Mouse (Mus musculus): Measurements from ENCODE around the gene Fhdc1. TPM values are rescaled to one million over a fixed set of nuclear protein-coding genes. Genes with fewer than 3 reads are reported as not detected.

Fhdc1 gene
- polyA plus RNA-seq, 1 experiment from 2014 or later = 6.1 TPM

DNA sequence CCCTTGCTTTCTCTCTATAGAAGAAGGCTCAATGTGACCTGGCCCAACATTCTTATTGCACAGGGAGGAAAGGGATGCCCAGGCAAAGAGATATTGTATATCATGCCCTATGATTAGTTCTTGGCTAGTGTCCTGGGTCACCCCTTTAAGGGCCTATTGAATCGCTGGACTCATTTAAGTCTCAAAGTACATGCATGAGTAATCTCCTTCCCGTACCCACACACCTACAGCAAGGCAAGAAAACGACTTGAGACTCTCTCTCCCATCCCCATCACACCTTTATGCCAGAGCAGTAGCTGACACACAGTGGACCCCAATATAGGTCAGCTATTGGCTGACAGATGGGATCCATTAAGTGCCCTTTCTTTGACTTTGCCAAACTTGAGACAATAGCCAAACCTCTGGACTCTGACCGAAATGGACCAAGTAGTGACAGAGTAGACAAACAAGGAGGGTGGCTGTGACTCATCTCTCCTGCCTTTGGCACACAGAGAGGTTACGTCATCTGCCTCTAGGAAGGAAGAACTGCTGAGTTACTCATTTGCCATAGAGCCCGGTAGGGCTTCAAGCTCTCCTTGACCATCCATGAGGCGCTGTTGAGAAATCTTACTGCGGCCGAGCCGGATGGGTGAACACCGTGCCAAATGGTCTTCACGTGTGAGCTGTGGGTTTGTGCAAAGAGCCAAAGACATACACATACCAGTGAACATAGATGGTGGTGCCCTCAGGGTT is 51.1 kb downstream of the Fhdc1 start:
- H3K36me3 ChIP-seq (replicated peaks; ENCODE audit: control insufficient read depth, insufficient read depth) = no peaks in the 10 kb centered on the region
- no peaks in the 10 kb centered on the region for H3K9me3 ChIP-seq (ENCODE audit: control insufficient read depth, low read length)
- H3K27ac ChIP-seq = no peak overlapping the region
- H3K9ac ChIP-seq = no peak overlapping the region
- H3K4me2 ChIP-seq (replicated peaks) = no peak overlapping the region
- ATAC-seq (ENCODE audit: low FRiP score) (no peak), DNase-seq (ENCODE audit: low spot score) (no peak)
- peaks cover 6% of the 10 kb centered on the region; the same call in 1 of the 2 replicates for H3K4me1 ChIP-seq (replicated peaks; ENCODE audit: control insufficient read depth, insufficient read depth, low read length)
- H3K27me3 ChIP-seq (ENCODE audit: control insufficient read depth, insufficient read depth, low read length) = no peaks in the 10 kb centered on the region
- WGBS = 92% methylated on average over 12 of the region's 12 CpGs
- H3K4me3 ChIP-seq (replicated peaks; ENCODE audit: low read length) = no peak overlapping the region

DNA sequence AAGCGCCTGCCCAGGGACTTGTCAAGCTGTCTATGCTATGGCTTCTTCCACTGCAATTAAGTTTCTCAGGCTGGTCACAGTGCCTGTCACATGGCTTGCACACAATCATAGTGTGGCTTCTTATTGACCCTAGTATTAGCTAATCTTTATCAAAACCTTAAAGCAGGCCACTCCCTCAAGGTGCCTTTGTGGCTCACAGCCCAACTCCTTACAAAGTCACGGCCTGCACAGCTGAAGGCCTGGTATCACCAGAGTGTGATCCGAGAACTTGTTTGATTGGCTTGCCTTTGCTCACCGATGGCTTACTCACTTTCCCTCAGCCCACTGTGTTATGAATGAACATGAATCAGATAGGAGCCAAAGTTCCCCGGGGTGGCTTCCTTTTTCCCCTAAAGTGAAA is 52.5 kb downstream of the Fhdc1 start:
- DNase-seq (ENCODE audit: low spot score) = no peak
- H3K4me2 ChIP-seq (replicated peaks) = no peak overlapping the region

DNA sequence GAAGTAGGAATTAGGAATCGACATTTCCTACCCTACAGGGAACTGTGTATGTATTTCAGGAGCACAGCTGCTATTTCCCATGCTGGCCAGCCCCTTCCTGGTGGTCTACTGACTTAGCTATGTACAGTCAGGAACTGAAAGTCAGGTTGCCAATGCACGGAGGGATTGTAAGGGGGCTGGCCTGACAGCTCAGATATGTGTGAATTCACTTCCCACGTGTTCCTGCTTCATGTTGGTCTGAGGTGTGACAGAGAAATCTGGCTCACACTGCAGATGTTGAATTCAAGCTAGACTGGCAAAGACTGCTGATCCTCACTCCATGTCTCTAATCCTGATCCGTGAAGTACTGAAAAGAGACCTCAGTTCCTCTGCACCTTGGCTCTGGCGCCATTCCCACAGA is 57.9 kb downstream of the Fhdc1 start:
- ATAC-seq (ENCODE audit: low FRiP score) = no peak
- H3K27ac ChIP-seq = no peak overlapping the region

More for the DNA sequence above, 52.5 kb downstream of the Fhdc1 start:
- Histone ChIP-seq H3K36me3 (replicated peaks; ENCODE audit: control insufficient read depth, insufficient read depth) (no peaks in the 10 kb centered on the region), H3K9ac (no peak overlapping the region), H3K27me3 (ENCODE audit: control insufficient read depth, insufficient read depth, low read length) (no peaks in the 10 kb centered on the region), H3K9me3 (ENCODE audit: control insufficient read depth, low read length) (no peaks in the 10 kb centered on the region), H3K4me3 (replicated peaks; ENCODE audit: low read length) (no peak overlapping the region), H3K27ac (no peak overlapping the region), H3K4me1 (replicated peaks; ENCODE audit: control insufficient read depth, insufficient read depth, low read length) (0 out of 2 replicates have a peak, but pooled peaks cover 1% of the 10 kb centered on the region)
- no peak for ATAC-seq (ENCODE audit: low FRiP score)
- WGBS = 87% methylated on average over 5 of the region's 5 CpGs

DNA sequence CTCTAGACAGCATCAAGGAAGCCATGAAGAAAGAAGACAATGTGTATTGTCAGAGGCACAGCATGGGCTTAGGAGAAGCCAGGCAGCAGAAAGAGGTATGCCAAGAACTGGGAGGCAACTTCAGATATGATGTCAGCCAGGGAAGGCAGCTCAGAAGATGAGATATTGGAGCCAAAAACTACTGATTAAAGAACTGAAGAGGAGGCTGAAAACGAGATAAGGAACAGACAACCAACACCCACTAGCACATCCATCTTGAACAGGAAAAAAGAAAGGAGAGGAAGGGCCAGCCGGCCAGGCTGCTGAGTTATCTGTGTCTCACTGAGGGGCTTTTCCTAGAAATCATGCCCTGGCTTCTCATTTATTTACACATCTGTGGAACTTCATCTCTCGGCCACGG is 66.4 kb downstream of the Fhdc1 start:
- H3K36me3 ChIP-seq (replicated peaks; ENCODE audit: control insufficient read depth, insufficient read depth) = no peaks in the 10 kb centered on the region
- no peak for DNase-seq (ENCODE audit: low spot score)
- no peaks in the 10 kb centered on the region for H3K4me1 ChIP-seq (replicated peaks; ENCODE audit: control insufficient read depth, insufficient read depth, low read length)
- H3K4me3 ChIP-seq (replicated peaks; ENCODE audit: low read length) = no peak overlapping the region
- no peak overlapping the region for H3K9ac ChIP-seq
- no peaks in the 10 kb centered on the region for H3K27me3 ChIP-seq (ENCODE audit: control insufficient read depth, insufficient read depth, low read length)
- ATAC-seq (ENCODE audit: low FRiP score) = no peak
- 69% methylated on average over 4 of the region's 4 CpGs for WGBS
- no peaks in the 10 kb centered on the region for H3K9me3 ChIP-seq (ENCODE audit: control insufficient read depth, low read length)
- no peak overlapping the region for H3K27ac ChIP-seq
- H3K4me2 ChIP-seq (replicated peaks) = no peak overlapping the region

More for the DNA sequence above, 57.9 kb downstream of the Fhdc1 start:
- H3K4me3 ChIP-seq (replicated peaks; ENCODE audit: low read length) = no peak overlapping the region
- WGBS = 83% methylated on average over 5 of the region's 5 CpGs
- no peaks in the 10 kb centered on the region for H3K9me3 ChIP-seq (ENCODE audit: control insufficient read depth, low read length)
- no peak for DNase-seq (ENCODE audit: low spot score)
- no peak overlapping the region for H3K9ac ChIP-seq
- no peaks in the 10 kb centered on the region for H3K27me3 ChIP-seq (ENCODE audit: control insufficient read depth, insufficient read depth, low read length)
- no peaks in the 10 kb centered on the region for H3K4me1 ChIP-seq (replicated peaks; ENCODE audit: control insufficient read depth, insufficient read depth, low read length)
- H3K4me2 ChIP-seq (replicated peaks) = no peak overlapping the region
- H3K36me3 ChIP-seq (replicated peaks; ENCODE audit: control insufficient read depth, insufficient read depth) = no peaks in the 10 kb centered on the region

DNA sequence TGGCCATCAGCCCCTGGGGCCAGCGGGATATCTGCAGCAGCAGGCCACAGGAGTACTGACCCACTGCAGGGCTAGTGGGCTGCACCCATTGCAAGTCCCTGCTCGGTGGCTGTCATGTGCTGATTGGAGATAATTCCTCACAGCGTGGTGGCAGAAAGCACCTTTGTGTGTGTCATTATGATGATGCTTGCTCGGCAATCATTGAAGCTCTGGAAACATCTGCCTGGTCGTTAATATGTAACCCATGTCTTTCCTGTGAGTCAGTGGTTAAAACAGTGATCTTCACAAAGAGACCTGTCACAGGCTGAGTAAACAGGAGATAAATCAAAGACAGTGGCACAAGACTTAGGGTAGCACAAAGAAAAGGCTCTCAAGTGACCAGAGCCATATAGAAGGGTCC is 67.3 kb downstream of the Fhdc1 start:
- Histone ChIP-seq H3K27ac (no peak overlapping the region), H3K27me3 (ENCODE audit: control insufficient read depth, insufficient read depth, low read length) (no peaks in the 10 kb centered on the region), H3K9ac (no peak overlapping the region), H3K4me1 (replicated peaks; ENCODE audit: control insufficient read depth, insufficient read depth, low read length) (no peaks in the 10 kb centered on the region), H3K36me3 (replicated peaks; ENCODE audit: control insufficient read depth, insufficient read depth) (no peaks in the 10 kb centered on the region), H3K4me2 (replicated peaks) (no peak overlapping the region), H3K4me3 (replicated peaks; ENCODE audit: low read length) (no peak overlapping the region), H3K9me3 (ENCODE audit: control insufficient read depth, low read length) (no peaks in the 10 kb centered on the region)
- DNase-seq (ENCODE audit: low spot score) (no peak), ATAC-seq (ENCODE audit: low FRiP score) (no peak)
- WGBS = 37% methylated on average over 5 of the region's 5 CpGs

DNA sequence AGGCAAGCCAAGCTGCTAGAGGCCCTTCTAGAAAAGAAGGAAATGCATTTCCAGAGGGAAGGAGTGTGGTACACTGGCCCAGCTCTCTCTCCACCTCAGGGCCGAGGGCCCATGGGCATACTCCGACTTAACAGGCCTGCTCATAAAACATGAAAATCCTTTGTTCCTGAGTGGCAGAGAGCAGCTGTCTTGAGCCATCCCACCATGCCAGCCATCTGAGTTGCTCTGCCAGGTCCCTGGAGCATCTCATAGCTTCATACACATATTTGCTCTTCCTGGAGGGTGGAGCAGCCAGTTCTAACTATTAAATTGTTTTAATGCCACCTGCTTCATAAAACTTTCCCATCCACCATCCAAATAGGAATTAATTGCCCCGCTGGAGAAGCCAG is 70.8 kb downstream of the Fhdc1 start:
- Histone ChIP-seq H3K4me3 (replicated peaks; ENCODE audit: low read length) (no peak overlapping the region), H3K27ac (no peak overlapping the region), H3K36me3 (replicated peaks; ENCODE audit: control insufficient read depth, insufficient read depth) (no peaks in the 10 kb centered on the region), H3K27me3 (ENCODE audit: control insufficient read depth, insufficient read depth, low read length) (no peaks in the 10 kb centered on the region), H3K4me1 (replicated peaks; ENCODE audit: control insufficient read depth, insufficient read depth, low read length) (no peaks in the 10 kb centered on the region), H3K9me3 (ENCODE audit: control insufficient read depth, low read length) (no peaks in the 10 kb centered on the region), H3K4me2 (replicated peaks) (no peak overlapping the region), H3K9ac (no peak overlapping the region)
- DNase-seq (ENCODE audit: low spot score) = no peak
- ATAC-seq (ENCODE audit: low FRiP score) = no peak
- WGBS = 75% methylated on average over 3 of the region's 3 CpGs

DNA sequence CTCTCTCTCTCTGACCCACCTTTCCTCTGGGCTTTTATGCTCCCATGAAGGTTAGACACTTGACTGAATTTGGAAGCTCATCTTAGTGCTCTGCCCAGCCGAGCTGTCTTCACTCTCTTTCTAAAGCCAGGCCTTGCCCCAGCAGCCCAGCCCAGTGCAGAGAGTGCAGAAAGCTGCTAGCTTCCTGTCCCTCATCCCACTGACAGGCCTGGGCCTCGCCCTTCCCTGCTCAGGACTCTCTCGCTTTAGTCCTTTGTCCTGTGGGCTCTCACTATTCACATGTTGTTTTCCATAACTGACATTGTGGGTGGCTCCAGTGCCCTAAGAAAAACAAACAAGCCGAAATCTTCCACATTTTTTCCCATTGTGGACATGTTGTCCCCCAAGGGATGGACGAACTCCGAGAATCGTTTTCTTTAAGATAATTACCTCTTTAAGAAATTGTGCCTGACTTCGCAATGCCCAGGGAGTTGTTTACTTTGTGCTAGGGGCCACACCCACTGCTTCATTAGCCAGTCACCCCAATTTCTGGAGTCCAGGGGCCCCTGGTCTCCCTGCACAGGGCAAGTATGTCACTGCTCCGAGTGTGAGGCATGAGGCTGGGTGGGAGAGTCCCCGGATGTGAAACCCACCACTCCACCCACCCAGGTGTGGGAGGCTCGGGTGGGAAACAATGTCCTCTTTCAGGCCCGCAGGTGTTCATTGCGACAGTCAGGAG is 71.3 kb downstream of the Fhdc1 start:
- Histone ChIP-seq H3K9me3 (ENCODE audit: control insufficient read depth, low read length) (no peaks in the 10 kb centered on the region), H3K27ac (no peak overlapping the region), H3K27me3 (ENCODE audit: control insufficient read depth, insufficient read depth, low read length) (no peaks in the 10 kb centered on the region), H3K4me1 (replicated peaks; ENCODE audit: control insufficient read depth, insufficient read depth, low read length) (no peaks in the 10 kb centered on the region), H3K4me3 (replicated peaks; ENCODE audit: low read length) (no peak overlapping the region), H3K36me3 (replicated peaks; ENCODE audit: control insufficient read depth, insufficient read depth) (no peaks in the 10 kb centered on the region), H3K9ac (no peak overlapping the region), H3K4me2 (replicated peaks) (no peak overlapping the region)
- 61% methylated on average over 13 of the region's 13 CpGs for WGBS
- DNase-seq (ENCODE audit: low spot score) (no peak), ATAC-seq (ENCODE audit: low FRiP score) (no peak)

DNA sequence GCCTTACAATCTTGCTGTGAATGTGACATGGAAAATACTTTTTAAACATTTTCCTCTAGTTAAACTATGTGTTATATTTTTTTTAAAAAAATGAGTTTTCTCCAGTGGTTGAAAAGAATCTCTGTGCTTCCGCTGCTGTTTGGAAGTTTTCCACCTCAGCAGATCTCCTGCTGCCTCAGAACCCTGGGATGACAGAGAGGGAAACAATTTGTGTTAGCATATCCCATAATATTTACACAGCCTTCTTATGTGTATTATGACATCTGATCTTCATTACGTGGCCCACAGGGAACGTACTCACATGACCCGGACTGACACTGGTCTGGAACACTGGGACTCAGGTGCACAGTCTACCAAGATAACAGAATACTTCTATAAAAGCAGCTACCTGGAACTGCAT is 74.7 kb downstream of the Fhdc1 start:
- WGBS = 87% methylated on average over 4 of the region's 4 CpGs
- Histone ChIP-seq H3K27ac (no peak overlapping the region), H3K36me3 (replicated peaks; ENCODE audit: control insufficient read depth, insufficient read depth) (no peaks in the 10 kb centered on the region), H3K9me3 (ENCODE audit: control insufficient read depth, low read length) (no peaks in the 10 kb centered on the region), H3K9ac (no peak overlapping the region), H3K27me3 (ENCODE audit: control insufficient read depth, insufficient read depth, low read length) (no peaks in the 10 kb centered on the region), H3K4me1 (replicated peaks; ENCODE audit: control insufficient read depth, insufficient read depth, low read length) (no peaks in the 10 kb centered on the region), H3K4me3 (replicated peaks; ENCODE audit: low read length) (no peak overlapping the region), H3K4me2 (replicated peaks) (no peak overlapping the region)
- ATAC-seq (ENCODE audit: low FRiP score) = no peak
- no peak for DNase-seq (ENCODE audit: low spot score)

DNA sequence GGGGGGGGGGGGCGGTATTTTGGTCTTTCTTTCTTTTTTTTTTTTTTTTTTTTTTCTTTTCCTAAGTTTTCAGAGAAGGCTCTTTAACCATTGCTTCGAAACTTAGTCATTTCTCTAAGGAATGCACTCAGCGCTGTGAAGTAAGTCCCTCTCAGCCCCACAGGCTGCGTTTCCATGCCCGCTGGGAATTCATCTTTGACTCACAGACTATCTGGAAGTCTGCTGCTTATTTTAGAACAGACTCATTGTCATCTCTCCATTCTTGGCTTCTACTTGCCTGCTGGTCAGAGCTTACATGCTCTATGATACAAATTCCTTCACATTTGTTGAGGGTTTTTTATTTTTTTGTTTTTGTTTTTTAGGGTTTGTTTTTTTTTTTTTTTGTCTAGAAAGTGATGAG is 76.8 kb downstream of the Fhdc1 start:
- no peak overlapping the region for H3K9ac ChIP-seq
- H3K27ac ChIP-seq = no peak overlapping the region
- DNase-seq (ENCODE audit: low spot score) (no peak), ATAC-seq (ENCODE audit: low FRiP score) (no peak)
- no peaks in the 10 kb centered on the region for H3K36me3 ChIP-seq (replicated peaks; ENCODE audit: control insufficient read depth, insufficient read depth)
- 27% methylated on average over 5 of the region's 5 CpGs for whole genome bisulfite sequencing
- H3K4me2 ChIP-seq (replicated peaks) = no peak overlapping the region
- H3K9me3 ChIP-seq (ENCODE audit: control insufficient read depth, low read length) = no peaks in the 10 kb centered on the region
- H3K4me3 ChIP-seq (replicated peaks; ENCODE audit: low read length) = no peak overlapping the region
- H3K27me3 ChIP-seq (ENCODE audit: control insufficient read depth, insufficient read depth, low read length) = no peaks in the 10 kb centered on the region
- peaks cover 2% of the 10 kb centered on the region; the same call in 1 of the 2 replicates for H3K4me1 ChIP-seq (replicated peaks; ENCODE audit: control insufficient read depth, insufficient read depth, low read length)

Measured in hindbrain, embryonic 14.5 days (tissue).